Mouse (Mus musculus) spleen, postnatal 10 days (tissue): ENCODE results near the gene Pgm1.

ENCODE experiments used
- DNase-seq, 2 experiments: peaks; one replicate each; pipeline ENCODE4 v3.0.0; 2021 to 2022; ENCODE audit warnings: low spot score in 2 of 2

The Pgm1 gene

GRCm38 (mm10) chr4:99929149-99929612, at the start of gene Pgm1:
Pgm1 (plus strand) TSS chr4:99929414.
- peak; percentile 31 to 65 for DNase-seq

DNA sequence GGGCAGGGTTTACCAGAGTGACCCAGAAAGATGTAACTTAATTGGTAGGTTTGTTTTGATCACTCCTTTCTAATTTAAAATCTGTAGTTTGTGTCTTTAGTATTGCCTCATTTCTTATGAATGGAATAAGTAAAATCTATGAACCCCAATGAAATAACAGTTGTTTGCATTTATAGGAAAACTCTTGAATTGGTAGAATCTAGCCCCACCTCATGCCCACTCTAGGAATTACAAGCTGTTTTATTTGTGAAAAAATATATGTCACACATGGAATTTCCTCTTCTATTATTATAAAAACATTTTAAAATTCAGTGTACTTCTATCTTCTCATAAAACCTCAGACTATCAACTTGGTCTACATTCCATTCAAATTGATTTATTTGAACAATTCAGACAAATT, 47.3 kb upstream of the Pgm1 start:
- DNase-seq: peak in 1 of 2 experiments; percentile 21

DNA sequence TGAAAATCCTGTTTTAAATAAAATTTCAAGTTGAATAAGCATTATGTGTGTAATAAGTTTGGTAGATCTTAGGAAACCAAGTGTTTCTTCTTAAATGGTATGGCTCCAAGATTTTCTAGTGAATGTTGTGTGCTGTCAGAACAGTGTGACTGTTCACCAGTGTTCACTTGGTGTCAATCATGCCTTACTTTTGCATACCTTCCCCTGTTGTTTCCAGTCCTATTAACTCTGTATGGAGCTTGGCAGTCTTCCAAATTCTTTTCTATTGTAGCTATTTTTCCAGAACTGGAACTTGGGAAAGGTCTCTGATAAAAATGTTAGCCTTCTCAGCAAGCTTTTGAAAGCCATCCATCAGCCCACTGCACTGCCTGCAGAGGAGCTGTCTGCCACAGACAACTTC, 46.8 kb upstream of the Pgm1 start:
- no peak for DNase-seq

GRCm38 (mm10) chr4:99913894-99914451, 15.2 kb upstream of the Pgm1 start:
- DNase-seq: no peak

DNA sequence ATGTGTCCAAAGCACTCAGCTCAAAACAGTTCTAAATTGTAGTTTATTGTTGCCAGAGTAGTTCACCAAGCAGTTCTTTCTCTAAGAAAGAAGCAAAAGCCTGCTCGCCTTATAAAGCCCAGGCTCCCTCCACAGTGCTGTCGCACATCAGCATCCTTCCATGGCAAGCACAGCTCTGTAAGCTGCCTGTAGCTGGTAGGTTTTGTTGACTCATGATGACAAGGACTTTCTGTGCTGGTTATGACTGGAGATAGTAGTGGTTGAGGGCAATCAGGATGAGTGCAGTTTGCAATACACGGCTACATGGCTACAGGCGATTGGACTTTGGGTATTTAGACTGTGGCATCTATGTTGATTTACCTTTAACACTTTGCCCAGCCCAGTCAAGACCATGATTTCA, 2.8 kb upstream of the Pgm1 start:
- DNase-seq: no peak

- no peak for DNase-seq
These were observed 693 bp upstream of the Pgm1 start for GRCm38 (mm10) chr4:99928521-99928920.

- peak; percentile 11 to 59 for DNase-seq
These were observed 651 bp downstream of the Pgm1 start, which contains the start of gene Itgb3bp for GRCm38 (mm10) chr4:99929613-99930517. Itgb3bp (minus strand) TSS chr4:99929813.

DNA sequence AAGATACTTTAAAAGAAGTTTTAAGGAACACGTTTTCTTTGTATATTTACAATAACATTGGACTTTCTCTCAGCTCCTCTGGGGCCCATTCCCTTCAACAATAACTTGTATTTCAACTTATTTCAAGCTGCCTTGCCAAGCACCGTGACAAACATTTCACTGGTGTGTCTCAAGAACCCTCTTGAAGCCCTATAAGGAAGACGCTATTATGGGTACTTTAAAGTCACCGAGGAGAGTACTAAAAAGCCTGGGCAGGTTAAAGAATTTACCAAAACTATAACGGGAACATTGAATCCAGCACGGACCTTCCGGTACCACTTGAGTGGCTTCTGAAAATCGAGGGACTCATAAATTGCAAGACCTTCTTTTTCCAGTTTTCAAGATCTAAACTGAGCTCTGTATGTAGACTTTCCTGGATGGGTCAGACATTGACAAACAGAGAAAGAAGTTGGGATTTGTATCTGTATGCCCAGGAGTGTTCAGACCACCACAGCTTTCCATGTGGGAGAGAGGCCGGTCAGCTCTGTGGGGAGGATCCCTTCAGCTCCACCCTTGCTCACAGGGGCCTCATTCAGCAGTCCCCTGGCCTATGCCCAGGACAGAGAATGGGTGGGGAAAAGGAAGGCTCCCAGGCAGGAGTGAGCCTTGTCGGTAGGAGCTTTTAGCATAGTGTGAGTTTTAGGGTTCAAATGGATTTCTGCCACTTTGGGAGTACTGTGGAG, 1.5 kb downstream of the Pgm1 start:
- no peak for DNase-seq

GRCm38 (mm10) chr4:99931240-99931580, 2.0 kb downstream of the Pgm1 start:
- no peak for DNase-seq

- no peak for DNase-seq
These were observed 2.6 kb downstream of the Pgm1 start for GRCm38 (mm10) chr4:99931807-99932206.

GRCm38 (mm10) chr4:99934859-99935258, 5.6 kb downstream of the Pgm1 start:
- no peak for DNase-seq

- no peak for DNase-seq
These were observed 7.1 kb downstream of the Pgm1 start for GRCm38 (mm10) chr4:99936278-99936677.

- DNase-seq: no peak
These were observed 10.7 kb downstream of the Pgm1 start for GRCm38 (mm10) chr4:99939711-99940505.

GRCm38 (mm10) chr4:99941655-99942414, 12.6 kb downstream of the Pgm1 start:
- peak in 1 of 2 experiments; percentile 19 for DNase-seq

DNA sequence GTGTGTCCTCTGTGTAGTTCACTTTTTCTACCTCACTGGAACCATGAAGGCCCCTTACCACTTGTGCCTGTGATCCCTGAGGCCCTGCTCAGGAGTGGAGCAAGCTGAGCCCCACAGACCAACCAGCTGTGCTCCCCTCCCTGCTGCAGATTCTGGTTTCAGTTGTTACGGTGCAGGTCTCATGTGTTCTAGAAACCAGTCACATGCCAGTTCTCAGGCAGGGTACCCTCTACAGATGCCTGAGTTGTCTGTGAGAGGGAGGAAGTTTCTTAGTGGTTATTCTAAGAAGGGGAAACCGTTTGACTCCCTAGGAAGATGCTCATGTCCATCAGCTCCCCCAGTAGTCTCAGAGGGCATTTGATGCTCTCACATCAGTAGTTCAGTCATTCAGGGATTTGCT, 15.4 kb downstream of the Pgm1 start:
- no peak for DNase-seq

DNA sequence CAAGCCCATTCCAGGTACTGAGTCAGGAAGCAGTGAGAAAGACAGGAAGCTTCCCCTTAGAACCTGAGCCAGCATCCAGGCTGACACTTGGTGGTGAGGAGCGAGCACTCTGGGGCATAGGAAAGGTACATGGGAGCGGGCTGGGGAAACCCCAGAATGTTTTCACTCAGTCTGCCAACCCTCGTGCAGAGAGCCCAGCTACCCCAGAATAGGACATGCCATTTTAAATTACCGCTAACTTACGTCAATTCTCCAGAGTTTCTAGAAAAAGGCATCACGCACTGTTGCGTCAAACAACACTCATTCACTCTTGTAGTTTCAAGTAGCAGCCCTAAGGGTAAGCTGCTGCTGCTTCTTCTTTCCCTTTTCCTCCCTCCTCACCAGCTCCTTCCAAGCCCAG, 15.8 kb downstream of the Pgm1 start:
- DNase-seq: no peak

DNA sequence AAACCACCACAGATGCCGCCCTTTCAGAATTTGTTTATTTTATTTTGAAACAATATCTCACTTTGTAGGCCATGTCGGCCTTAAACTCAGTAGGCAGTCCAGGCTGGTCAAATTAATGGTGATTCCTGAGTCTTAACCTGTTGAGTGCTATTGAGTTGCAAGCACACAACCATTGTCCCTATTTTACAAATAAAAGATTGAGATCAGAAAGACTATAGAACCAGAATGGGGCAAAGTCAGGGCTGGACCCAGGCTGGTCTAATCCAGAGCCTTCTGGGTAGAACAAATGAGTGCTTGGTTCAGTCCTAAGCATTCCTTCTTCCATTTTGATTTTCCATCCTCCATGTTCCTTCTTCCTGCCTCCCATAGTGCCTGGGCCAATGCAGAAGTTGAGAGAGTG, 17.3 kb downstream of the Pgm1 start:
- DNase-seq: no peak

- DNase-seq: no peak
These were observed 18.0 kb downstream of the Pgm1 start for GRCm38 (mm10) chr4:99947192-99947591.

DNA sequence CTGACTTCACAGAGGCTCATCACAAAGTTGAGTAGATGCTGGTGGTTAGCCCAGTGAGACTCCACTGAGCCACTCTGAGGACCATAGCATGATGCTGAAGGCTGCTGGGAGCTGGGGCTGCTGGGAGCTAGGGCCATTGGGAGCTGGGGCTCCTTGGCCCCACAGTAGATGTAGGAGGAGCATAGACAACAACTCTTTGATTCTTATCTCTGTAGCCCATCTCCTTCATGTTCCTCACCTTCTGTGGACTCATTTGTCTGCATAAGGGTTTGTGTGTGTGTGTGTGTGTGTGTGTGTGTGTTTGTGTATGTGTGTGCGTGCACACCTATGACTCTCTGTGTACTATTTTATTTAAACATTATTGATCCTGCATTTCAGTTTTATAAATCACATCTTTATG, 18.7 kb downstream of the Pgm1 start:
- no peak for DNase-seq

- DNase-seq: no peak
These were observed 24.7 kb downstream of the Pgm1 start for GRCm38 (mm10) chr4:99953904-99954303.

GRCm38 (mm10) chr4:99955396-99955795, 26.2 kb downstream of the Pgm1 start:
- DNase-seq: no peak
